Mouse (Mus musculus) stomach, embryonic 14.5 days (tissue): Measurements from ENCODE around the gene Olfr944. TPM values are rescaled to one million over a fixed set of nuclear protein-coding genes. Genes with fewer than 3 reads are reported as not detected.

ENCODE experiments used
- ATAC-seq: fragments of 200-750 bp; cut with Nextera tagmentation; 2 replicates; pipeline ENCODE4 v1.8.0; 2017; ENCODE audit warnings: low read depth, moderate TSS enrichment; ENCODE audit not compliant: insufficient number of reproducible peaks, insufficient read depth, low FRiP score
- H3K27ac ChIP-seq: fragments of 300-500 bp; sonication (generic); 2 replicates; pipeline ENCODE4 v1.5.1; 2014; ENCODE audit warnings: mild to moderate bottlenecking, low read length, moderate library complexity, mixed read lengths
- H3K27me3 ChIP-seq: fragments of 300-500 bp; sonication (generic); 2 replicates; pipeline ENCODE4 v1.6.1; 2014; ENCODE audit warnings: low read length, control low read depth, mixed read lengths; ENCODE audit not compliant: control insufficient read depth, insufficient read depth
- H3K36me3 ChIP-seq: fragments of 300-500 bp; sonication (generic); 2 replicates; pipeline ENCODE4 v1.6.1; 2014; ENCODE audit warnings: mild to moderate bottlenecking, control low read depth, low read length, moderate library complexity, mixed read lengths; ENCODE audit not compliant: control insufficient read depth, insufficient read depth
- H3K4me1 ChIP-seq: fragments of 300-500 bp; sonication (generic); 2 replicates; pipeline ENCODE4 v1.6.1; 2014; ENCODE audit warnings: low read length, control low read depth, mixed read lengths; ENCODE audit not compliant: control insufficient read depth, insufficient read depth
- H3K4me2 ChIP-seq: fragments of 300-500 bp; sonication (generic); replicated peaks from 2 replicates; pipeline ENCODE4 v1.6.1; 2014; ENCODE audit warnings: low read depth, low read length, control low read depth
- H3K4me3 ChIP-seq: fragments of 300-500 bp; sonication (generic); 2 replicates; pipeline ENCODE4 v1.5.1; 2014; ENCODE audit warnings: low read depth, low read length, control low read depth
- H3K9ac ChIP-seq: fragments of 300-500 bp; sonication (generic); replicated peaks from 2 replicates; pipeline ENCODE4 v1.6.1; 2014; ENCODE audit warnings: low read depth, mild to moderate bottlenecking, control low read depth, low read length, moderate library complexity, mixed read lengths
- H3K9me3 ChIP-seq: fragments of 300-500 bp; sonication (generic); 2 replicates; pipeline ENCODE4 v1.6.1; 2016; ENCODE audit warnings: low read depth, low read length, control low read depth; ENCODE audit not compliant: control insufficient read depth
- WGBS: fragments of 180-500 bp; shearing (Covaris S2); extraction: QIAGEN DNeasy Blood & Tissue Kit; methylation state at CpG from one replicate; pipeline ENCODE4 v1.1.7; 2014; 5-methylcytosine and 5-hydroxymethylcytosine counted together
- polyA plus RNA-seq: library from polyadenylated mRNA; unstranded; fragments of >200 nt; fragmentation: Nextera tagmentation; extraction: Ambion mirVana; gene quantifications from 2 replicates; pipeline ENCODE4 v1.2.1, GENCODE M21; 2014

Gene Olfr944
- polyA plus RNA-seq = not detected in 2 replicates

- no peak within 1 kb of the TSS for H3K4me2 ChIP-seq
- H3K4me1 ChIP-seq = no peaks in the 10 kb centered on the region
- no peak within 1 kb of the TSS for H3K9ac ChIP-seq
- ATAC-seq = no peak
- H3K4me3 ChIP-seq = no peak within 1 kb of the TSS
- no peak within 1 kb of the TSS for H3K27ac ChIP-seq
- H3K36me3 ChIP-seq = no peaks in the 10 kb centered on the region
- no peaks in the 10 kb centered on the region for H3K9me3 ChIP-seq
- no peaks in the 10 kb centered on the region for H3K27me3 ChIP-seq
Observed at GRCm38 (mm10) chr9:39201620-39202019, at the start of gene Olfr944. Olfr944 (plus strand) TSS chr9:39201920.

GRCm38 (mm10) chr9:39152401-39152800 lies 49.3 kb upstream of the Olfr944 start:
- no peak overlapping the region for H3K9ac ChIP-seq
- no peak overlapping the region for H3K4me2 ChIP-seq
- no peaks in the 10 kb centered on the region for H3K4me1 ChIP-seq
- no peaks in the 10 kb centered on the region for H3K27me3 ChIP-seq
- ATAC-seq = no peak
- H3K36me3 ChIP-seq = no peaks in the 10 kb centered on the region
- no peak overlapping the region for H3K4me3 ChIP-seq
- H3K9me3 ChIP-seq = no peaks in the 10 kb centered on the region
- no peak overlapping the region for H3K27ac ChIP-seq
- 65% methylated on average over 1 of the region's 1 CpGs for WGBS

- H3K4me3 ChIP-seq = no peak within 1 kb of the TSS
- ATAC-seq = no peak
- H3K27ac ChIP-seq = no peak within 1 kb of the TSS
- no peak within 1 kb of the TSS for H3K9ac ChIP-seq
- H3K4me2 ChIP-seq = no peak within 1 kb of the TSS
- H3K27me3 ChIP-seq = no peaks in the 10 kb centered on the region
- WGBS = 94% methylated on average over 5 of the region's 5 CpGs
- H3K4me1 ChIP-seq = no peaks in the 10 kb centered on the region
- no peaks in the 10 kb centered on the region for H3K36me3 ChIP-seq
- H3K9me3 ChIP-seq = no peaks in the 10 kb centered on the region
Observed at GRCm38 (mm10) chr9:39166004-39166403, 35.7 kb upstream of the Olfr944 start, which contains the start of gene Olfr943. Olfr943 (plus strand) TSS chr9:39166304.

- Histone ChIP-seq H3K27me3 (no peaks in the 10 kb centered on the region), H3K4me2 (no peak within 1 kb of the TSS), H3K4me1 (no peaks in the 10 kb centered on the region), H3K9ac (no peak within 1 kb of the TSS), H3K9me3 (no peaks in the 10 kb centered on the region), H3K27ac (no peak within 1 kb of the TSS), H3K4me3 (no peak within 1 kb of the TSS), H3K36me3 (no peaks in the 10 kb centered on the region)
- 71% methylated on average over 1 of the region's 1 CpGs for WGBS
- no peak for ATAC-seq
Observed at GRCm38 (mm10) chr9:39249894-39250293, 48.2 kb downstream of the Olfr944 start, which contains the start of gene Olfr1537. Olfr1537 (minus strand) TSS chr9:39249994.

Other genes with a start within 250 kb of the Olfr944 start
- gene Olfr933, start 229.6 kb upstream of the Olfr944 start, polyA plus RNA-seq = not detected in 2 replicates
- not detected in 2 replicates for gene Olfr934, start 213.6 kb upstream of the Olfr944 start, polyA plus RNA-seq
- not detected in 2 replicates for gene Olfr935, start 202.2 kb upstream of the Olfr944 start, polyA plus RNA-seq
- gene Olfr146, start 178.5 kb upstream of the Olfr944 start, polyA plus RNA-seq = not detected in 2 replicates
- not detected in 2 replicates for gene Olfr937, start 137.0 kb upstream of the Olfr944 start, polyA plus RNA-seq
- not detected in 2 replicates for gene Olfr938, start 123.0 kb upstream of the Olfr944 start, polyA plus RNA-seq
- not detected in 2 replicates for gene Olfr27, start 73.8 kb upstream of the Olfr944 start, polyA plus RNA-seq
- not detected in 2 replicates for gene Olfr943, start 35.6 kb upstream of the Olfr944 start, polyA plus RNA-seq
- gene Olfr1537, start 48.1 kb downstream of the Olfr944 start, polyA plus RNA-seq = not detected in 2 replicates
- not detected in 2 replicates for gene Olfr945, start 74.9 kb downstream of the Olfr944 start, polyA plus RNA-seq
- gene Olfr948, start 124.1 kb downstream of the Olfr944 start, polyA plus RNA-seq = not detected in 2 replicates
- gene Olfr951, start 185.5 kb downstream of the Olfr944 start, polyA plus RNA-seq = not detected in 2 replicates
- not detected in 2 replicates for gene Olfr952, start 225.2 kb downstream of the Olfr944 start, polyA plus RNA-seq